Mouse (Mus musculus) testis, adult 2 months (tissue): ENCODE results near the gene Olfr47. TPM values are rescaled to one million over a fixed set of nuclear protein-coding genes. Genes with fewer than 3 reads are reported as not detected.
"Not testable (repeated sequence)": the region's sequence is repeated elsewhere in the genome, so short reads cannot be mapped to it uniquely, and the experiment has no call there.

Experiments used
- H3K27ac ChIP-seq: fragments of 200-500 bp; 2 replicates; pipeline ENCODE4 v1.5.1; 2012; ENCODE audit warnings: low read depth, low read length; ENCODE audit not compliant: control insufficient read depth, insufficient read depth
- H3K27me3 ChIP-seq: fragments of 200-500 bp; 2 replicates; pipeline ENCODE4 v1.6.1; 2012; ENCODE audit warnings: mild to moderate bottlenecking, low read length, moderate library complexity; ENCODE audit not compliant: control insufficient read depth, insufficient read depth
- H3K36me3 ChIP-seq: fragments of 200-500 bp; 2 replicates; pipeline ENCODE4 v1.6.1; 2012; ENCODE audit warnings: mild to moderate bottlenecking, low read length; ENCODE audit not compliant: control insufficient read depth, insufficient read depth
- H3K4me1 ChIP-seq: fragments of 200-500 bp; 2 replicates; pipeline ENCODE4 v1.6.1; 2012; ENCODE audit warnings: low read length; ENCODE audit not compliant: control insufficient read depth, insufficient read depth
- H3K4me3 ChIP-seq: fragments of 200-500 bp; 2 replicates; pipeline ENCODE4 v1.5.1; 2012; ENCODE audit warnings: low read depth, mild to moderate bottlenecking, low read length, moderate library complexity, mixed read lengths; ENCODE audit not compliant: control insufficient read depth
- CTCF ChIP-seq: fragments of 200-500 bp; IDR thresholded peaks from 2 replicates; pipeline ENCODE4 v1.5.1; 2012; ENCODE audit warnings: low read depth, mild to moderate bottlenecking, inconsistent platforms, low read length, moderate library complexity; ENCODE audit not compliant: control insufficient read depth, insufficient read depth, insufficient replicate concordance
- POLR2A ChIP-seq: fragments of 200-500 bp; IDR thresholded peaks from 2 replicates; pipeline ENCODE4 v1.6.1; 2012; ENCODE audit warnings: low read depth, mild to moderate bottlenecking, inconsistent platforms, low read length, moderate library complexity; ENCODE audit not compliant: control insufficient read depth
- polyA plus RNA-seq: library from polyadenylated mRNA; depleted of rRNA; stranded (reverse); fragments of >200 nt; gene quantifications from 2 replicates; pipeline ENCODE4 v1.2.3, GENCODE M21; 2012; rRNA removed

The Olfr47 gene
- not detected in 2 replicates for polyA plus RNA-seq

GRCm38 (mm10) chr6:43231255-43231654 is at the start of gene Olfr47:
Gene Olfr47, plus strand, starts transcription at chr6:43231529.
- H3K27me3 ChIP-seq, H3K4me1 ChIP-seq, H3K36me3 ChIP-seq, H3K27ac ChIP-seq, H3K4me3 ChIP-seq: not testable (repeated sequence)

GRCm38 (mm10) chr6:43190986-43191385 is 40.3 kb upstream of the Olfr47 start:
- no peaks in the 10 kb centered on the region for H3K36me3 ChIP-seq
- H3K27ac ChIP-seq, result no peak overlapping the region
- no peak overlapping the region for H3K4me3 ChIP-seq
- no peaks in the 10 kb centered on the region for H3K27me3 ChIP-seq
- H3K4me1 ChIP-seq, result no peaks in the 10 kb centered on the region
- no peak for TF ChIP-seq POLR2A
- no peak for TF ChIP-seq CTCF

DNA sequence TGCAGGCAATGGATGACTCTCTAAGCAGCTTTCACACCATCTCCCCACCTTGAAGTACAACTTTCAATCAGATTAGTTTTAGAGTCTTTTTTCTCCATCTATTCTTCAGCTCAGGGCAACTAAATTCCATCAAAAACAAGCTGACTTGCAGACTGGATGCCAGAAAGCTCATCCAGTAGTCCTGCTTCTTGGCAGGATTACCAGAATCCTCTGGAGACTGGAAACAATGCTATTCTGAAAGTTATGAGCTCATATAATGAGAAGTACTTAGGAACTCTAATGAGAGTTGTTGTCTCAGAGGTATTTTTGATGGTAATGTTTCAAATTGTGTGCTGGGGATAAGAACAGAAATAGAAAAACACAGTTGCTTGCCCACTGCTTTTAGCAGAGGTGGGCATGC is 34.5 kb upstream of the Olfr47 start, which contains the start of gene Olfr435:
Gene Olfr435, plus strand, starts transcription at position 366 of the 400 bp plus-strand sequence.
- Histone ChIP-seq H3K4me1 (no peaks in the 10 kb centered on the region), H3K27ac (no peak within 1 kb of the TSS), H3K27me3 (no peaks in the 10 kb centered on the region), H3K36me3 (no peaks in the 10 kb centered on the region), H3K4me3 (no peak within 1 kb of the TSS)
- no peak for TF ChIP-seq POLR2A
- TF ChIP-seq CTCF, result no peak

GRCm38 (mm10) chr6:43198094-43198493 is 33.2 kb upstream of the Olfr47 start:
- H3K27ac ChIP-seq, result no peak overlapping the region
- no peaks in the 10 kb centered on the region for H3K27me3 ChIP-seq
- TF ChIP-seq CTCF (no peak), POLR2A (no peak)
- H3K36me3 ChIP-seq, result no peaks in the 10 kb centered on the region
- H3K4me1 ChIP-seq, result no peaks in the 10 kb centered on the region
- H3K4me3 ChIP-seq, result no peak overlapping the region

GRCm38 (mm10) chr6:43202786-43203185 is 28.5 kb upstream of the Olfr47 start:
- no peaks in the 10 kb centered on the region for H3K4me1 ChIP-seq
- H3K4me3 ChIP-seq, result no peak overlapping the region
- H3K27ac ChIP-seq, result no peak overlapping the region
- no peaks in the 10 kb centered on the region for H3K36me3 ChIP-seq
- TF ChIP-seq POLR2A (no peak), CTCF (no peak)
- no peaks in the 10 kb centered on the region for H3K27me3 ChIP-seq

- H3K27me3 ChIP-seq, result no peaks in the 10 kb centered on the region
- no peaks in the 10 kb centered on the region for H3K36me3 ChIP-seq
- H3K4me1 ChIP-seq, result no peaks in the 10 kb centered on the region
- H3K27ac ChIP-seq, result no peak overlapping the region
- TF ChIP-seq CTCF (no peak), POLR2A (no peak)
- no peak overlapping the region for H3K4me3 ChIP-seq
Observed at GRCm38 (mm10) chr6:43205355-43205754, 26.0 kb upstream of the Olfr47 start.

DNA sequence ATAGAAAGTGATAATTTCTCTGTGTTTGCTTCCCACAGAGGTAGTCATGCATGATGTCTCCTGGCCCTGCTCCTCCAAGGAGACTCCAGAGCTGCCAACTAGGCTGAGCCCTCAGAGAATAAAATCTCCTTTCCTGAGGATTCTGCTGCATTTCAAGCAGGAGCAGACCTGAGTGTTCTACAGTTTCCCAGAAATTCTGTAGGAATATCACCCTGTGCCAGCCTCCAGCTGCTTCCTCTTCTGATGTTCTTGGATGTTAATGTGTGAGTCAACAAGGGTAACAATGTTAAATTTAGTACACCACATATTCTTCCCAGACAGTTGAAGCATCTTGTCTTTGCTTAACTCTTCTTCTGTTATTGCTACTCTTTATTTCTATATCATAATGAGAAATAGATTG is 18.5 kb upstream of the Olfr47 start, which contains the start of gene Olfr434:
Gene Olfr434, plus strand, starts transcription at position 149 of the 400 bp plus-strand sequence.
- H3K27me3 ChIP-seq, H3K4me1 ChIP-seq, H3K4me3 ChIP-seq, H3K27ac ChIP-seq, H3K36me3 ChIP-seq: not testable (repeated sequence)

DNA sequence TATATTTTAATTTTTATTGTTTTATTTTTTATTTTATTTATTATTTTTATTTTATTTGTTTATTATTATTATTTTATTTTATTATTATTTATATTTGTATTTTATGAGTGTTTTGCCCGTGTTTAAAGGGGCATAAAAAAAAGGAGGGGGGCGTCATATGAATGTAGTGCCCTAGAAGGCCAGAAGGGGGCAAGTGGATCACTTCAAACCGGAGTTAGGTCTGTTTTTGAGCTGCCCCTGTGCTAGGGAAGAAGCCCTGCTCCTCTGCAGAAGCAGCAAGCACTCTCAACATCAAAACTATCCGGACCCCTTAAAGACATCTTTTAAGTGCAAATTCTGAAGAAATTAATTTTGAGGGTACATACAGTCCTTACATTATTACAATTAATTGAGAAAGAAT is 10.7 kb downstream of the Olfr47 start:
- peak; percentile 19; the same call in 1 of the 2 replicates for TF ChIP-seq CTCF
- TF ChIP-seq POLR2A, result no peak
- Histone ChIP-seq H3K36me3 (no peaks in the 10 kb centered on the region), H3K4me1 (no peaks in the 10 kb centered on the region), H3K27me3 (no peaks in the 10 kb centered on the region), H3K27ac (no peak overlapping the region), H3K4me3 (no peak overlapping the region)
